Mouse (Mus musculus) forebrain, embryonic 11.5 days (tissue): Measurements from ENCODE around the gene Stk38. TPM values are rescaled to one million over a fixed set of nuclear protein-coding genes. Genes with fewer than 3 reads are reported as not detected.

Experiments
- ATAC-seq: fragments of 200-750 bp; cut with Nextera tagmentation; replicated peaks from 2 replicates; pipeline ENCODE4 v1.8.0; 2017; ENCODE audit warnings: moderate TSS enrichment; ENCODE audit not compliant: low FRiP score
- DNase-seq: peaks from one replicate; pipeline ENCODE4 v3.0.0-alpha.2; 2017; ENCODE audit warnings: low spot score
- H3K27ac ChIP-seq: fragments of 300-500 bp; sonication (generic); 2 replicates; pipeline ENCODE4 v1.5.1; 2014; ENCODE audit warnings: low read depth, low read length
- H3K27me3 ChIP-seq: fragments of 300-500 bp; sonication (generic); 2 replicates; pipeline ENCODE4 v1.6.1; 2014; ENCODE audit warnings: mild to moderate bottlenecking, low read length, mixed read lengths; ENCODE audit not compliant: control insufficient read depth, insufficient read depth
- H3K36me3 ChIP-seq: fragments of 300-500 bp; sonication (generic); 2 replicates; pipeline ENCODE4 v1.6.1; 2014; ENCODE audit warnings: mild to moderate bottlenecking, low read length, moderate library complexity, mixed read lengths; ENCODE audit not compliant: control insufficient read depth, insufficient read depth
- H3K4me1 ChIP-seq: fragments of 300-500 bp; sonication (generic); replicated peaks from 2 replicates; pipeline ENCODE4 v1.6.1; 2014; ENCODE audit warnings: low read length, mixed read lengths; ENCODE audit not compliant: control insufficient read depth, insufficient read depth
- H3K4me2 ChIP-seq: fragments of 300-500 bp; sonication (generic); 2 replicates; pipeline ENCODE4 v1.6.1; 2014; ENCODE audit warnings: low read depth, mild to moderate bottlenecking, low read length, moderate library complexity, mixed read lengths; ENCODE audit not compliant: severe bottlenecking
- H3K4me3 ChIP-seq: fragments of 300-500 bp; sonication (generic); 2 replicates; pipeline ENCODE4 v1.5.1; 2014; ENCODE audit warnings: low read depth, low read length
- H3K9ac ChIP-seq: fragments of 300-500 bp; sonication (generic); 2 replicates; pipeline ENCODE4 v1.6.1; 2014; ENCODE audit warnings: low read length
- H3K9me3 ChIP-seq: fragments of 300-500 bp; sonication (generic); 2 replicates; pipeline ENCODE4 v1.6.1; 2016; ENCODE audit warnings: low read length, mixed read lengths; ENCODE audit not compliant: control insufficient read depth
- WGBS: fragments of 180-500 bp; shearing (Covaris S2); extraction: QIAGEN DNeasy Blood & Tissue Kit; methylation state at CpG from one replicate; pipeline ENCODE4 v1.1.7; 2014; 5-methylcytosine and 5-hydroxymethylcytosine counted together
- polyA plus RNA-seq: library from polyadenylated mRNA; unstranded; fragments of >200 nt; fragmentation: Nextera tagmentation; extraction: Ambion mirVana; gene quantifications from 2 replicates; pipeline ENCODE4 v1.2.1, GENCODE M21; 2014

Stk38 gene
- polyA plus RNA-seq, 1 experiment from 2014 or later: 143 TPM

- no peak overlapping the region for H3K9ac ChIP-seq
- DNase-seq: no peak
- no peak overlapping the region for H3K4me2 ChIP-seq
- no peaks in the 10 kb centered on the region for H3K9me3 ChIP-seq
- H3K27ac ChIP-seq: no peak overlapping the region
- no peak for ATAC-seq
- peaks cover 10% of the 10 kb centered on the region for H3K36me3 ChIP-seq
- H3K4me1 ChIP-seq: no peaks in the 10 kb centered on the region
- no peaks in the 10 kb centered on the region for H3K27me3 ChIP-seq
- WGBS: 92% methylated on average over 4 of the region's 4 CpGs
- H3K4me3 ChIP-seq: no peak overlapping the region
Measured at GRCm38 (mm10) chr17:28979091-28979490, 28.7 kb downstream of the Stk38 start.

DNA sequence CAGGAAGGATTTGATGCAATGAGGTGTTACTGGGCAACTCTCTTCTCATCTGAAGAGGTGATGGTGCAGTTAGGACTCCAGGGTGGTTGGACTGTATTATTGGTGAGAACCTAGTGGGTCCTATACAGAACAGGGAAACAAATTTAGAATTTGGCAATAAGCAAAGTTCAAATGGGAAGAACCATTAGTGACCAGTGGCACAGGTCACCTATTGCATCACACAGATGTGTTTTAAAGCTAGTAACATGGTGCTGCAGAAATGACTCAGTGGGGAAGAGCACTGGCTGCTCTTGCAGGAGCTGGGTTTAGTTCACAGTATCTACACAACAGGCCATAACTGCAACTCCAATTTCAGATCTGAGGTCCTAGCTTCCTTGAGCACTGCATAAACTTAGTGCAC lies 37.7 kb downstream of the Stk38 start:
- H3K27ac ChIP-seq: no peak overlapping the region
- H3K4me2 ChIP-seq: no peak overlapping the region
- DNase-seq (no peak), ATAC-seq (no peak)
- H3K9me3 ChIP-seq: no peaks in the 10 kb centered on the region
- peaks cover 31% of the 10 kb centered on the region for H3K36me3 ChIP-seq
- H3K27me3 ChIP-seq: no peaks in the 10 kb centered on the region
- no peak overlapping the region for H3K9ac ChIP-seq
- no peaks in the 10 kb centered on the region for H3K4me1 ChIP-seq
- no peak overlapping the region for H3K4me3 ChIP-seq

DNA sequence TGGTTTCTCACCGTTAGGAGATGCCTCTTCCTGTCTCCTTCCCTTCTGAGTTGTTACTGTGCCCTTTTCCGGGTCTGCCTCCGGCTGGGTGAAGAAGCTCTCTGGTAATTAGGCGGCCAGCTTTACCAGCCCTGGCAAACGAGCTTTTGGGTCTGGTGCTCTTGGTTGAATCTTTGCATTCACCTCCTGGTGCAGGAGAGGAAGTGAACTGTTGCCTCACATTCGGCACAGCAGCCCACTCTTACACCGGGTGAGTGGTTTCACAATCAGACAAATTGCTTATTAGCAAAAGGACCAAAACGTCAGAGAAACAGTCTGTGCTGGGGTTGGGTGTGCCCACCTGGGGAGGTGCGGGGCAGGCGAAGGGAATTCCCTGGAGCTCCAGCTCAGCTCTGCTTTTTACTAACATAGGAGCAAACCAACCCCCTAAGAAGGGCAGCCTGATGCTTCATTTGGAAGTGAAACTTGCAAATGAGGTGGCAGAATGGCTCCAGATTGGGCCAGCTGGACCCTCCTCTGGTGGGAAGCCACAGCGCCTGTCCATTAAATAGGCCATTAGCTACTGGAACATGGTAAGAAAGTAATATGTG lies 40.7 kb downstream of the Stk38 start:
- Histone ChIP-seq H3K9me3 (no peaks in the 10 kb centered on the region), H3K36me3 (peaks cover 35% of the 10 kb centered on the region), H3K9ac (no peak overlapping the region), H3K4me3 (no peak overlapping the region), H3K27ac (no peak overlapping the region), H3K4me1 (no peaks in the 10 kb centered on the region), H3K4me2 (no peak overlapping the region), H3K27me3 (no peaks in the 10 kb centered on the region)
- DNase-seq: no peak
- no peak for ATAC-seq
- WGBS: 79% methylated on average over 11 of the region's 11 CpGs

GRCm38 (mm10) chr17:28961596-28961995 lies 46.2 kb downstream of the Stk38 start:
- no peak overlapping the region for H3K9ac ChIP-seq
- no peaks in the 10 kb centered on the region for H3K27me3 ChIP-seq
- H3K4me2 ChIP-seq: no peak overlapping the region
- WGBS: 91% methylated on average over 10 of the region's 10 CpGs
- H3K36me3 ChIP-seq: peaks cover 25% of the 10 kb centered on the region; the same call in 1 of the 2 replicates
- DNase-seq (no peak), ATAC-seq (no peak)
- no peak overlapping the region for H3K4me3 ChIP-seq
- no peaks in the 10 kb centered on the region for H3K9me3 ChIP-seq
- H3K27ac ChIP-seq: no peak overlapping the region
- no peaks in the 10 kb centered on the region for H3K4me1 ChIP-seq

- H3K9me3 ChIP-seq: no peaks in the 10 kb centered on the region
- H3K36me3 ChIP-seq: peaks cover 19% of the 10 kb centered on the region; the same call in 1 of the 2 replicates
- H3K9ac ChIP-seq: no peak overlapping the region
- ATAC-seq (no peak), DNase-seq (no peak)
- 81% methylated on average over 10 of the region's 10 CpGs for WGBS
- H3K27ac ChIP-seq: no peak overlapping the region
- H3K27me3 ChIP-seq: no peaks in the 10 kb centered on the region
- no peaks in the 10 kb centered on the region for H3K4me1 ChIP-seq
- H3K4me2 ChIP-seq: no peak overlapping the region
- no peak overlapping the region for H3K4me3 ChIP-seq
Measured at GRCm38 (mm10) chr17:28960597-28960996, 47.2 kb downstream of the Stk38 start.

GRCm38 (mm10) chr17:28954416-28954815 lies 53.4 kb downstream of the Stk38 start:
- Histone ChIP-seq H3K4me2 (no peak overlapping the region), H3K27ac (no peak overlapping the region), H3K9ac (no peak overlapping the region), H3K4me1 (peaks cover 6% of the 10 kb centered on the region; the same call in 1 of the 2 replicates), H3K27me3 (no peaks in the 10 kb centered on the region), H3K9me3 (no peaks in the 10 kb centered on the region; the same call in 1 of the 2 replicates), H3K4me3 (no peak overlapping the region), H3K36me3 (no peaks in the 10 kb centered on the region)
- ATAC-seq: no peak
- DNase-seq: no peak
- 97% methylated on average over 9 of the region's 9 CpGs for WGBS

- WGBS: 36% methylated on average over 9 of the region's 9 CpGs
- Histone ChIP-seq H3K9ac (peak overlapping the region; percentile 97), H3K27ac (no peak overlapping the region), H3K27me3 (no peaks in the 10 kb centered on the region), H3K9me3 (no peaks in the 10 kb centered on the region; the same call in 1 of the 2 replicates), H3K36me3 (no peaks in the 10 kb centered on the region), H3K4me3 (peak overlapping the region; percentile 62), H3K4me2 (peak overlapping the region; percentile 55), H3K4me1 (peaks cover 6% of the 10 kb centered on the region; the same call in 1 of the 2 replicates)
- DNase-seq (no peak), ATAC-seq (no peak)
Measured at GRCm38 (mm10) chr17:28953251-28953650, 54.5 kb downstream of the Stk38 start.

DNA sequence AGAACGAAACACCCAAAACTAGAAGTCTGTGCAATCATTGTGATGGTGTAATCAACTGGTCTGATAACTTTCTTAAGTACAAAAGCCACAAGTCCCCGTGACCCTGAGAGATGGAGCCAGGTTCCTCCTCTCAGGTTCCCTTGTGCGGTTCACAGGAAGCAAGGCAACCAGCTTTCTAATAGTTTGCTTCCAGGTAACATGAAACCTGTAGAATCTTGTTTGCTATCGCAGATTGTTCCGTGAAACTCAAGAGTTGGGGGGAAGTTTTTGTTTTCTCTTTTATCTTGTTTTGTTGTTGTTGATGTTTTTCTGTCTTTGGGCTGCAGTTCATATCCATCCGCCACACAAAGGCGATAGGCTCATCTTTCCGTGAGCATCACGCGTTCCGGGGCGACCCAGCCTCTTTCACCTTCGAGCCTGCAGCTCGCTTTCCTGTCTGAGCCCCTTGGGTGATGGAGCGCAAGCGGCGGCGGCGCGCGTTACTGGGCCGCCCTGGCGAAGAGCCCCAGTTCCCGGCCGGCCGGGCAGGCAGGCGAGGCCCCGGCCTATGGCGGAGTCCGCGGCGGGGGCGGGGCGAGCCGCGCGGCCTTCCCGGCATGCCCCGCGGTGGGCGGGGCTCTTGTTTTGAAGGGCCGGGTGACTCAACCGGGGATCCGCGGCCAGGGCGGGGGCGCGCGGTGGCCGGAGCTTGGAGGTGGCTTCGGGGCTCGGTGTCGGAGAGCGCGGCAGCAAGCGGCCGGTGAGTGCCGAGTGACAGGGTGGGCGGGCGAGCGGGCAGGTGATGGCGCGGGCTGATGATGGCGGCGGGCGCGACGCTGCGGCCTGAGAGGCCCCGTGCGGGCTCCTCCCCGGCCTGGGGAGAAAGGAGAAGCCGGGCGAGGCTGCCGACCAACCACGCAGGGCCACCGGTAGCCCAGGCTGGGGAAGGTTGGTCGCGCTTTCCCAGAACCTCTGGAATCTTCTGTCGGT lies 55.7 kb downstream of the Stk38 start, which contains the start of gene Kctd20:
Gene Kctd20 (plus strand): TSS at position 120 of the 969 bp plus-strand sequence.
- H3K9ac ChIP-seq: peak within 1 kb of the TSS; percentile 97
- peak within 1 kb of the TSS; percentile 95 for H3K27ac ChIP-seq
- H3K9me3 ChIP-seq: no peaks in the 10 kb centered on the region; the same call in 1 of the 2 replicates
- peak within 1 kb of the TSS; percentile 62 for H3K4me3 ChIP-seq
- H3K36me3 ChIP-seq: no peaks in the 10 kb centered on the region
- under 1% methylated on average over 77 of the region's 80 CpGs for WGBS
- H3K27me3 ChIP-seq: no peaks in the 10 kb centered on the region
- H3K4me2 ChIP-seq: peak within 1 kb of the TSS; percentile 55
- H3K4me1 ChIP-seq: peaks cover 6% of the 10 kb centered on the region; the same call in 1 of the 2 replicates
- ATAC-seq: peak; percentile 95
- peak; percentile 96 for DNase-seq
